Mouse (Mus musculus) forebrain, embryonic 12.5 days (tissue): ENCODE results near the gene Mapre3. TPM values are rescaled to one million over a fixed set of nuclear protein-coding genes. Genes with fewer than 3 reads are reported as not detected.
A peak's percentile ranks its signal among the peaks of the same experiment; 100 is the strongest.

Experiments used
- ATAC-seq: fragments of 200-750 bp; cut with Nextera tagmentation; 2 replicates; pipeline ENCODE4 v1.8.0; 2017; ENCODE audit warnings: moderate TSS enrichment; ENCODE audit not compliant: low FRiP score
- H3K27ac ChIP-seq: fragments of 300-500 bp; sonication (generic); 2 replicates; pipeline ENCODE4 v1.5.1; 2016; ENCODE audit warnings: mild to moderate bottlenecking
- H3K27me3 ChIP-seq: fragments of 300-500 bp; sonication (generic); 2 replicates; pipeline ENCODE4 v1.6.1; 2016; ENCODE audit warnings: mild to moderate bottlenecking
- H3K36me3 ChIP-seq: fragments of 300-500 bp; sonication (generic); replicated peaks from 2 replicates; pipeline ENCODE4 v1.6.1; 2016; ENCODE audit warnings: mild to moderate bottlenecking
- H3K4me1 ChIP-seq: fragments of 300-500 bp; sonication (generic); 2 replicates; pipeline ENCODE4 v1.6.1; 2016
- H3K4me2 ChIP-seq: fragments of 300-500 bp; sonication (generic); 2 replicates; pipeline ENCODE4 v1.6.1; 2016; ENCODE audit warnings: mild to moderate bottlenecking, moderate library complexity
- H3K4me3 ChIP-seq: fragments of 300-500 bp; sonication (generic); replicated peaks from 2 replicates; pipeline ENCODE4 v1.5.1; 2016; ENCODE audit warnings: mild to moderate bottlenecking
- H3K9ac ChIP-seq: fragments of 300-500 bp; sonication (generic); 2 replicates; pipeline ENCODE4 v1.6.1; 2016; ENCODE audit warnings: mild to moderate bottlenecking
- H3K9me3 ChIP-seq: fragments of 300-500 bp; sonication (generic); 2 replicates; pipeline ENCODE4 v1.6.1; 2016
- WGBS: fragments of 180-500 bp; shearing (Covaris S2); methylation state at CpG from one replicate; pipeline ENCODE4 v1.1.7; 2016; 5-methylcytosine and 5-hydroxymethylcytosine counted together
- polyA plus RNA-seq: library from polyadenylated mRNA; unstranded; fragments of >200 nt; fragmentation: Nextera tagmentation; extraction: Ambion mirVana; gene quantifications from 2 replicates; pipeline ENCODE4 v1.2.1, GENCODE M21; 2016

The Mapre3 gene
- 58.4 and 60.5 TPM in 2 replicates for polyA plus RNA-seq

- peak within 1 kb of the TSS; percentile 89 for H3K27ac ChIP-seq
- ATAC-seq = peak; percentile 99
- H3K4me3 ChIP-seq = peak within 1 kb of the TSS; percentile 67
- peak within 1 kb of the TSS; percentile 65 for H3K4me2 ChIP-seq
- no peaks in the 10 kb centered on the region for H3K9me3 ChIP-seq
- peak within 1 kb of the TSS; percentile 80 for H3K9ac ChIP-seq
- H3K27me3 ChIP-seq = no peaks in the 10 kb centered on the region
- H3K4me1 ChIP-seq = peaks cover 33% of the 10 kb centered on the region
- no peaks in the 10 kb centered on the region for H3K36me3 ChIP-seq
- 1% methylated on average over 59 of the region's 59 CpGs for WGBS
These were observed at the start of gene Mapre3 for GRCm38 (mm10) chr5:30814424-30815119. TSS of gene Mapre3 (plus strand) at chr5:30814641.

GRCm38 (mm10) chr5:30765596-30766370 lies 48.7 kb upstream of the Mapre3 start:
- 70% methylated on average over 12 of the region's 12 CpGs for WGBS
- no peak for ATAC-seq

GRCm38 (mm10) chr5:30768082-30768481 lies 46.4 kb upstream of the Mapre3 start:
- H3K36me3 ChIP-seq = peaks cover 15% of the 10 kb centered on the region
- peak; percentile 10; the same call in 1 of the 2 replicates for ATAC-seq
- no peaks in the 10 kb centered on the region for H3K9me3 ChIP-seq
- 77% methylated on average over 4 of the region's 4 CpGs for WGBS
- peak overlapping the region; percentile 21; the same call in 1 of the 2 replicates for H3K9ac ChIP-seq
- H3K27ac ChIP-seq = peak overlapping the region; percentile 63
- H3K4me1 ChIP-seq = peaks cover 59% of the 10 kb centered on the region
- H3K27me3 ChIP-seq = no peaks in the 10 kb centered on the region
- no peak overlapping the region for H3K4me3 ChIP-seq
- no peak overlapping the region for H3K4me2 ChIP-seq

More at GRCm38 (mm10) chr5:30765596-30766370, 48.7 kb upstream of the Mapre3 start:
- Histone ChIP-seq H3K4me3 (no peak overlapping the region), H3K27me3 (no peaks in the 10 kb centered on the region), H3K9me3 (no peaks in the 10 kb centered on the region), H3K4me1 (peaks cover 65% of the 10 kb centered on the region), H3K9ac (no peak overlapping the region), H3K4me2 (no peak overlapping the region), H3K27ac (peak overlapping the region; percentile 56; the same call in 1 of the 2 replicates), H3K36me3 (peaks cover 15% of the 10 kb centered on the region)

GRCm38 (mm10) chr5:30768598-30768997 lies 45.8 kb upstream of the Mapre3 start:
- H3K36me3 ChIP-seq = peaks cover 15% of the 10 kb centered on the region
- H3K27ac ChIP-seq = peak overlapping the region; percentile 27; the same call in 1 of the 2 replicates
- no peak overlapping the region for H3K4me3 ChIP-seq
- WGBS = 28% methylated on average over 9 of the region's 9 CpGs
- no peak overlapping the region; the same call in 1 of the 2 replicates for H3K9ac ChIP-seq
- ATAC-seq = peak; percentile 45; the same call in 1 of the 2 replicates
- H3K4me1 ChIP-seq = peaks cover 55% of the 10 kb centered on the region
- H3K4me2 ChIP-seq = no peak overlapping the region
- H3K27me3 ChIP-seq = peaks cover 2% of the 10 kb centered on the region; the same call in 1 of the 2 replicates
- no peaks in the 10 kb centered on the region for H3K9me3 ChIP-seq

DNA sequence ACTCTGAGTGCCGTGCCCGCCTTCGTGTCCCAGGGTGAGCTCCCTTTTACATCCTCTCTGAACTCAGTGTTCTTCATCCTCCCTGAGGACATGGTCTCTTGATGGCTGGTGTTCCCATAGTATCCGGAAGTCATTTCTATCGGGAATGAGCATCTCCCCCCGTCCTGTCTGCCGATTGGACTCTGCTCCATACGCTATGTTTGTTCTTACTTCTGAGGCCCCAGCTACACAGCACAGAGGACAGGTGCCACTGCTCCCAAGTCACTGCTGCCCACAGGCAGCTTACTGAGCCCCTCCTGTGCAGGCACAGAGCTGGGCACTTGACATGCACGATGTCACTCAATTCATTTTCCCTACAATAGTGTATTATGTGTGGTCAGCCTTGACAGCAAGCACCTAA lies 45.4 kb upstream of the Mapre3 start:
- Histone ChIP-seq H3K36me3 (peaks cover 11% of the 10 kb centered on the region), H3K9ac (no peak overlapping the region), H3K4me3 (no peak overlapping the region), H3K27me3 (peaks cover 3% of the 10 kb centered on the region; the same call in 1 of the 2 replicates), H3K27ac (peak overlapping the region; percentile 27; the same call in 1 of the 2 replicates), H3K9me3 (no peaks in the 10 kb centered on the region), H3K4me1 (peaks cover 54% of the 10 kb centered on the region), H3K4me2 (no peak overlapping the region)
- ATAC-seq = peak; percentile 8; the same call in 1 of the 2 replicates
- 88% methylated on average over 9 of the region's 9 CpGs for WGBS

- peak; percentile 81 for ATAC-seq
- Histone ChIP-seq H3K4me2 (peak overlapping the region; percentile 59), H3K9me3 (no peaks in the 10 kb centered on the region), H3K4me1 (peaks cover 24% of the 10 kb centered on the region), H3K4me3 (peak overlapping the region; percentile 29), H3K9ac (peak overlapping the region; percentile 56), H3K27ac (peak overlapping the region; percentile 77; the same call in 1 of the 2 replicates), H3K27me3 (peaks cover 3% of the 10 kb centered on the region; the same call in 1 of the 2 replicates), H3K36me3 (peaks cover 28% of the 10 kb centered on the region)
- 7% methylated on average over 20 of the region's 20 CpGs for WGBS
These were observed 39.7 kb upstream of the Mapre3 start for GRCm38 (mm10) chr5:30774601-30775371.

DNA sequence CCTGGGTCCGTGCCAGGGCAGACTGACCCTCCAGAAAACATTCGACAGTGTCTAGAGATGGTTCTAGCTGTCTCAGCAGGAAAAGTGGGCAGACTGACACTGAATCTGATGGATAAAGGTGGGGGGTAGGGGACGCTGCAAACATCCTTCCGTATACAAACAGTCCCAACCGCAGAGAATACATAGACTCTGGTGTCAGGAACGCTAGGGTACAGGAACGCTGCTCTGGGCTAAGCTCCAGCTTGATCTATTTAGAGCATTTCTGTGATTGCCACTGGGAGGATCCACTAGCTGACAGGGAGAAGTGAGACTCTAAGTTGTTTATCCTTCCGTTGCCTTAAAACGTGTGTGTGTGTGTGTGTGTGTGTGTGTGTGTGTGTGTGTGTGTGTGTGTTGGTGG lies 33.7 kb upstream of the Mapre3 start:
- H3K27me3 ChIP-seq = no peaks in the 10 kb centered on the region
- no peak overlapping the region for H3K4me2 ChIP-seq
- no peak overlapping the region for H3K4me3 ChIP-seq
- no peak overlapping the region for H3K27ac ChIP-seq
- WGBS = 83% methylated on average over 9 of the region's 9 CpGs
- no peaks in the 10 kb centered on the region for H3K4me1 ChIP-seq
- H3K9me3 ChIP-seq = no peaks in the 10 kb centered on the region
- H3K36me3 ChIP-seq = peaks cover 86% of the 10 kb centered on the region
- ATAC-seq = no peak
- no peak overlapping the region for H3K9ac ChIP-seq

- Histone ChIP-seq H3K36me3 (peaks cover 89% of the 10 kb centered on the region), H3K4me1 (no peaks in the 10 kb centered on the region), H3K27me3 (no peaks in the 10 kb centered on the region), H3K9me3 (no peaks in the 10 kb centered on the region), H3K4me3 (no peak overlapping the region), H3K4me2 (no peak overlapping the region), H3K9ac (no peak overlapping the region), H3K27ac (no peak overlapping the region)
- 83% methylated on average over 3 of the region's 3 CpGs for WGBS
- no peak for ATAC-seq
These were observed 33.3 kb upstream of the Mapre3 start for GRCm38 (mm10) chr5:30781147-30781546.

DNA sequence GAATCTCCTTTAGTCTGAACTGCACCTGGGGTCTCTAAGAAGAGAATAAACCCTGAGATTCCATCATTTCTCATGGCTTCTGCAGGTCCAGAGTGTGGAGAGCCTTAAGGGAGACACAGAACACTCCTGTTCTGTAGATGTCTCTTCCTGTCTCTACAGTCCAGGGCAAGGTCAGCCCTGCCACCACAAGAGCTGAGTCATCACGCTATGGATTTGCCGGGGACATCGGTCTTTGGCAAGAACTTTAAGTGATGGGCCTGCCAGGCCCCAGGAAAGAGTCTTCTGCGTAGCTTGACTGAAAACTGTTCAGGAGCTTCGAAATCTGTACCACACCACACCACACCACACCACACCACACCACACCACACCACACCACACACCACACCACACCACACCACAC lies 27.1 kb upstream of the Mapre3 start:
- ATAC-seq = no peak
- H3K36me3 ChIP-seq = peaks cover 90% of the 10 kb centered on the region
- no peak overlapping the region for H3K4me3 ChIP-seq
- no peak overlapping the region for H3K4me2 ChIP-seq
- no peak overlapping the region for H3K9ac ChIP-seq
- no peaks in the 10 kb centered on the region for H3K4me1 ChIP-seq
- H3K27ac ChIP-seq = no peak overlapping the region
- no peaks in the 10 kb centered on the region for H3K9me3 ChIP-seq
- no peaks in the 10 kb centered on the region for H3K27me3 ChIP-seq
- WGBS = 90% methylated on average over 5 of the region's 5 CpGs

GRCm38 (mm10) chr5:30790047-30790446 lies 24.4 kb upstream of the Mapre3 start:
- no peak overlapping the region for H3K4me2 ChIP-seq
- no peaks in the 10 kb centered on the region for H3K4me1 ChIP-seq
- H3K9me3 ChIP-seq = no peaks in the 10 kb centered on the region
- peaks cover 90% of the 10 kb centered on the region for H3K36me3 ChIP-seq
- no peak overlapping the region for H3K27ac ChIP-seq
- 88% methylated on average over 3 of the region's 3 CpGs for WGBS
- ATAC-seq = no peak
- no peak overlapping the region for H3K4me3 ChIP-seq
- H3K27me3 ChIP-seq = no peaks in the 10 kb centered on the region
- H3K9ac ChIP-seq = no peak overlapping the region

GRCm38 (mm10) chr5:30796125-30796524 lies 18.3 kb upstream of the Mapre3 start:
- peak; percentile 43 for ATAC-seq
- Histone ChIP-seq H3K36me3 (peaks cover 79% of the 10 kb centered on the region), H3K27me3 (no peaks in the 10 kb centered on the region), H3K9ac (no peak overlapping the region), H3K4me3 (no peak overlapping the region), H3K4me1 (peaks cover 11% of the 10 kb centered on the region), H3K4me2 (no peak overlapping the region), H3K9me3 (no peaks in the 10 kb centered on the region), H3K27ac (no peak overlapping the region)
- 22% methylated on average over 12 of the region's 12 CpGs for WGBS

GRCm38 (mm10) chr5:30797482-30797881 lies 17.0 kb upstream of the Mapre3 start:
- no peak overlapping the region for H3K9ac ChIP-seq
- peak; percentile 22; the same call in 1 of the 2 replicates for ATAC-seq
- peak overlapping the region; percentile 65 for H3K27ac ChIP-seq

More at GRCm38 (mm10) chr5:30797482-30797881, 17.0 kb upstream of the Mapre3 start:
- peaks cover 66% of the 10 kb centered on the region for H3K36me3 ChIP-seq
- no peak overlapping the region for H3K4me2 ChIP-seq
- no peaks in the 10 kb centered on the region for H3K27me3 ChIP-seq
- no peak overlapping the region for H3K4me3 ChIP-seq
- H3K4me1 ChIP-seq = peaks cover 11% of the 10 kb centered on the region
- 63% methylated on average over 7 of the region's 7 CpGs for WGBS
- no peaks in the 10 kb centered on the region for H3K9me3 ChIP-seq
